In the genomic region with DNA sequence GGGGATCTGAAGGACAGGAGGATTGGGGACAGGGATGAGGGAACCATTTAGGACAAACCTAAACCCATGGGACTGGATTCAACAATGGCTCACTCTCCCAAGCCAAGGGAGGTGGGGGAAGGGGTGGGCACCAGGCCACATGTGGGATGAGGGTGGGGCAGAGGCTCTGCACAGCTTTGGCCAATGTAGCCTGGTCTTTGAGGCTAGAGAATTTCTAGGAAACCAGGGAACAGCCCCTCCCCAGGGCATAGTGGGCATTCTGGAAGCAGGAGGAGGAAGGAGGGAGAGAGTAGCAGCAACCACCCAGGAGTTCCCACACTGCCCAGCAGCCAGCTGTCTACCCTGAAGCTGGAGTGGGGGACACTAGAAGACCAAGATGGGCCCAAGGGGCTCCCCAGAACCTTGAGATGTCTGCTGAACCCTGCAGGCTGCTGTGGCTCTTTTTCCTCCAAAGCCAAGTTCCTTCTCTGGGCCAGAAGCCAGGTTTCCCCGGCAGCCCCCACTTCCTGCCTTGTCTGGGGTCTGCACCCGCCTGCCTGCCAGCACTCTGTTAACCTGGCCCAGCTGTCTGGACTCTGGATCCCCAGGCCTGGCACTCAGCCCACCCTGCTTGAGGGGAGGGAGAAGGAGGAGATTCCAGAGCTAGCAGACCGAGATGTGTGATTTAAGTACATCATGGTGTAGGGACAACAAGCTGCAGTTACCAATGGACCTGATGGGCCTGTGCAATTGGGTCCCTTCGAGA, we compare ENCODE assay signal across 8 mouse cellular contexts. TPM values are rescaled to one million over a fixed set of nuclear protein-coding genes. Genes with fewer than 3 reads are reported as not detected.
A peak's percentile ranks its signal among the peaks of the same experiment; 100 is the strongest.
DNase-seq lines count a peak whose midpoint lies in the region; ATAC-seq lines count a peak whose summit lies in the region.
"Had no signal": no experiment of that assay in that cellular context is flagged by ENCODE, and none has a peak within 500 bp of the region (broad histone marks: within the 10 kb centered on the region; RNA-seq: fewer than 3 reads in every experiment).

No protein-coding gene starts in this region.

- ATAC-seq in forebrain, embryonic 16.5 days: peak; percentile 81
- ATAC-seq in limb, embryonic 12.5 days (ENCODE audit: insufficient number of reproducible peaks, insufficient read depth, low FRiP score, low TSS enrichment, low read depth): peak; percentile 90
- ATAC-seq in neural tube, embryonic 12.5 days (ENCODE audit: low FRiP score, low read depth): peak; percentile 85

- no peak overlapping the region for H3K9ac ChIP-seq in forebrain, embryonic 16.5 days (replicated peaks; ENCODE audit: low read depth, low read length)
- H3K9ac ChIP-seq in limb, embryonic 12.5 days (replicated peaks): no peak overlapping the region
- no peak overlapping the region for H3K9ac ChIP-seq in neural tube, embryonic 12.5 days

- no peak overlapping the region for H3K4me3 ChIP-seq in forebrain, embryonic 16.5 days (replicated peaks; ENCODE audit: low read length)
- H3K4me3 ChIP-seq in hindbrain, embryonic 10.5 days: peak overlapping the region; percentile 16; the same call in 1 of the 2 replicates
- H3K4me3 ChIP-seq in limb, embryonic 12.5 days (replicated peaks): no peak overlapping the region
- no peak overlapping the region for H3K4me3 ChIP-seq in neural tube, embryonic 12.5 days

- H3K36me3 ChIP-seq in forebrain, embryonic 16.5 days (ENCODE audit: control insufficient read depth, insufficient read depth): no peaks in the 10 kb centered on the region
- peaks cover 80% of the 10 kb centered on the region for H3K36me3 ChIP-seq in hindbrain, embryonic 10.5 days
- H3K36me3 ChIP-seq in limb, embryonic 12.5 days: peaks cover 88% of the 10 kb centered on the region
- H3K36me3 ChIP-seq in neural tube, embryonic 12.5 days: 0 out of 2 replicates have a peak, but pooled peaks cover 9% of the 10 kb centered on the region

- 10% methylated on average over 4 of the region's 4 CpGs for WGBS in forebrain, embryonic 16.5 days
- 42% methylated on average over 4 of the region's 4 CpGs for WGBS in hindbrain, embryonic 10.5 days
- WGBS in limb, embryonic 12.5 days: 8% methylated on average over 4 of the region's 4 CpGs
- 27% methylated on average over 4 of the region's 4 CpGs for WGBS in neural tube, embryonic 12.5 days

- no peaks in the 10 kb centered on the region for H3K9me3 ChIP-seq in forebrain, embryonic 16.5 days (ENCODE audit: control insufficient read depth, low read length)
- H3K9me3 ChIP-seq in hindbrain, embryonic 10.5 days: no peaks in the 10 kb centered on the region
- no peaks in the 10 kb centered on the region for H3K9me3 ChIP-seq in limb, embryonic 12.5 days
- no peaks in the 10 kb centered on the region for H3K9me3 ChIP-seq in neural tube, embryonic 12.5 days

- no peaks in the 10 kb centered on the region for H3K27me3 ChIP-seq in forebrain, embryonic 16.5 days (replicated peaks; ENCODE audit: control insufficient read depth, insufficient read depth, low read length)
- H3K27me3 ChIP-seq in hindbrain, embryonic 10.5 days (ENCODE audit: insufficient read depth, poor library complexity, severe bottlenecking): peaks cover 26% of the 10 kb centered on the region
- H3K27me3 ChIP-seq in limb, embryonic 12.5 days: peaks cover 4% of the 10 kb centered on the region; the same call in 1 of the 2 replicates
- peaks cover 6% of the 10 kb centered on the region; the same call in 1 of the 2 replicates for H3K27me3 ChIP-seq in neural tube, embryonic 12.5 days (replicated peaks)

- DNase-seq in urinary bladder, postnatal 25 days (ENCODE audit: low spot score): peak; percentile 30
- no peak for DNase-seq in urinary bladder, adult 2 months (ENCODE audit: low spot score)
- peak; percentile 42 for DNase-seq in hindbrain, embryonic 10.5 days (ENCODE audit: low spot score)
- no peak for DNase-seq in B cell, adult 2 months

- no peak overlapping the region for H3K4me2 ChIP-seq in forebrain, embryonic 16.5 days (ENCODE audit: low read length)
- H3K4me2 ChIP-seq in limb, embryonic 12.5 days: peak overlapping the region; percentile 37
- peak overlapping the region; percentile 27; the same call in 1 of the 2 replicates for H3K4me2 ChIP-seq in neural tube, embryonic 12.5 days (replicated peaks)

- H3K27ac ChIP-seq in forebrain, embryonic 16.5 days (ENCODE audit: low read length): peak overlapping the region; percentile 62
- H3K27ac ChIP-seq in hindbrain, embryonic 10.5 days: peak overlapping the region; percentile 88
- H3K27ac ChIP-seq in limb, embryonic 12.5 days: peak overlapping the region; percentile 96
- peak overlapping the region; percentile 15; the same call in 1 of the 2 replicates for H3K27ac ChIP-seq in neural tube, embryonic 12.5 days

- peaks cover 31% of the 10 kb centered on the region for H3K4me1 ChIP-seq in forebrain, embryonic 16.5 days (replicated peaks; ENCODE audit: control insufficient read depth, insufficient read depth, low read length)
- H3K4me1 ChIP-seq in hindbrain, embryonic 10.5 days (replicated peaks): peaks cover 75% of the 10 kb centered on the region
- H3K4me1 ChIP-seq in limb, embryonic 12.5 days (replicated peaks): peaks cover 69% of the 10 kb centered on the region
- peaks cover 45% of the 10 kb centered on the region for H3K4me1 ChIP-seq in neural tube, embryonic 12.5 days

RNA-seq across cellular contexts. Expression of gene Abcc3, which starts 35.5 kb away (rescaled TPM):
- 84.7 and 95.3 TPM in 2 replicates for polyA plus RNA-seq in urinary bladder, adult 2 months (2012; rRNA removed)
- 0.18 and 0.55 TPM in 2 replicates for polyA plus RNA-seq in forebrain, embryonic 16.5 days (2015; fragmentation: Nextera tagmentation; extraction: Ambion mirVana)
- 0.46 and 0.48 TPM in 2 replicates for polyA plus RNA-seq in hindbrain, embryonic 10.5 days (2016; fragmentation: Nextera tagmentation; extraction: Ambion mirVana)
- 0.63 and 0.84 TPM in 2 replicates for polyA plus RNA-seq in limb, embryonic 12.5 days (2016; fragmentation: Nextera tagmentation; extraction: Ambion mirVana)
- 0.52 and 1.0 TPM in 2 replicates for polyA plus RNA-seq in neural tube, embryonic 12.5 days (2016; fragmentation: Nextera tagmentation; extraction: Ambion mirVana)

RNA-seq across cellular contexts. Expression of gene Cacna1g, which starts 45.7 kb away (rescaled TPM):
- polyA plus RNA-seq in urinary bladder, adult 2 months (2012; rRNA removed): 2.6 and 2.9 TPM in 2 replicates
- 5.4 and 12.1 TPM in 2 replicates for polyA plus RNA-seq in forebrain, embryonic 16.5 days (2015; fragmentation: Nextera tagmentation; extraction: Ambion mirVana)
- polyA plus RNA-seq in hindbrain, embryonic 10.5 days (2016; fragmentation: Nextera tagmentation; extraction: Ambion mirVana): 5.3 and 7.7 TPM in 2 replicates
- 25.5 and 26.9 TPM in 2 replicates for polyA plus RNA-seq in limb, embryonic 12.5 days (2016; fragmentation: Nextera tagmentation; extraction: Ambion mirVana)
- polyA plus RNA-seq in neural tube, embryonic 12.5 days (2016; fragmentation: Nextera tagmentation; extraction: Ambion mirVana): 10.3 and 12.0 TPM in 2 replicates

RNA-seq across cellular contexts. Expression of gene Spata20, which starts 57.7 kb away (rescaled TPM):
- 0.06 TPM in 1 of 2 replicates, not detected in the other for polyA plus RNA-seq in urinary bladder, adult 2 months (2012; rRNA removed)
- 0.38 and 0.48 TPM in 2 replicates for polyA plus RNA-seq in forebrain, embryonic 16.5 days (2015; fragmentation: Nextera tagmentation; extraction: Ambion mirVana)
- polyA plus RNA-seq in hindbrain, embryonic 10.5 days (2016; fragmentation: Nextera tagmentation; extraction: Ambion mirVana): 0.05 TPM in 1 of 2 replicates, not detected in the other
- 0.20 and 0.40 TPM in 2 replicates for polyA plus RNA-seq in limb, embryonic 12.5 days (2016; fragmentation: Nextera tagmentation; extraction: Ambion mirVana)
- polyA plus RNA-seq in neural tube, embryonic 12.5 days (2016; fragmentation: Nextera tagmentation; extraction: Ambion mirVana): 0.19 TPM in 1 of 2 replicates, not detected in the other
- polyA plus RNA-seq: liver, embryonic 16.5 days had no signal

Comparison
In these comparisons a context has a peak if more than half of its experiments do, and no peak if none do; other contexts are left out.
1. DNase-seq: peak in urinary bladder, postnatal 25 days (single experiment) and hindbrain, embryonic 10.5 days (single experiment); none in urinary bladder, adult 2 months (single experiment) and B cell, adult 2 months (0 of 2).
2. H3K27ac ChIP-seq: peak in every context shown above with its lines; median percentile 96 in limb, embryonic 12.5 days; 88 in hindbrain, embryonic 10.5 days; 62 in forebrain, embryonic 16.5 days; 15 in neural tube, embryonic 12.5 days.
3. RNA of gene Abcc3, which starts 35.5 kb away (polyA plus RNA-seq): 84.7 to 95.3 TPM in urinary bladder, adult 2 months; 0.63 to 0.84 TPM in limb, embryonic 12.5 days, 0.52 to 1.0 TPM in neural tube, embryonic 12.5 days, 0.46 to 0.48 TPM in hindbrain, embryonic 10.5 days and 0.18 to 0.55 TPM in forebrain, embryonic 16.5 days; every median in the first group is over 10 times any median in the second.
4. Peak in every context shown above with its lines, with median percentiles within 50 percentile points of each other: ATAC-seq.